Mouse (Mus musculus): ENCODE measurements at regions not wholly inside any gene's neighbourhood (a gene's known extent, or its start where the extent isn't known, plus 50 kb on each side); places are given as distances from the start of the nearest gene placed in this dataset.
"Not testable (repeated sequence)": the region's sequence is repeated elsewhere in the genome, so short reads cannot be mapped to it uniquely, and the experiment has no call there.

DNA sequence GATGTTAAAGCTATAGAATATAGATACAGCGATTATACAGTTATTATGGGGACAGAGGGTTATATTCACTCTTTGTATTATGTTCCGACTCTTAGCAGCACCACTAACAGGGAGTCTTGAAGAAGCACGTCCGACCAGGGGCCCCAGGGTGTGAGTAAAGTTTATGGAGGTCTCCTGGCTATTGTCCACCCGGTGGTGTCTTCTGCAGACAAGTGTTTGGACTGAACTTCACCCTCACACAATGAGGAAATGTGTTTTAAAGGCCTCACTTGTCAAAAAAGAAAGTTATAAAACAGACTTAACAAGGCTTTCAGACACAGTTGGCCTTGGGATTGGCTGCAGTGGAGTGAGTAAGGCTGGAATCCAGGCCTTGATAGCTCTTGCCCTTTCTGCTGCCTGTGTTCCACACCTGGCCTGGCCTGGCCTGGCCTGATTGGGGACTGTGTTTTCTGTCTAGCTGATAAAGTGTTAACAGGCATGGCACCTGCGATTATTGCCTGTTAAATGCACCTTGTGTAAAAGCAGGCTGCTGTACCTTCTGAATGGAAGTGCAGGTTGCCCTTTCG is 102.8 kb upstream of the Klf4 start:
- DNase-seq (ENCODE audit: extremely low spot score, low spot score) = no peak
- WGBS = 91% methylated on average over 7 of the region's 7 CpGs
- Histone ChIP-seq H3K27me3 (ENCODE audit: poor library complexity, severe bottlenecking) (no peaks in the 10 kb centered on the region), H3K4me3 (no peak overlapping the region), H3K36me3 (replicated peaks) (no peaks in the 10 kb centered on the region), H3K4me1 (no peaks in the 10 kb centered on the region), H3K27ac (no peak overlapping the region), H3K9me3 (no peaks in the 10 kb centered on the region)

DNA sequence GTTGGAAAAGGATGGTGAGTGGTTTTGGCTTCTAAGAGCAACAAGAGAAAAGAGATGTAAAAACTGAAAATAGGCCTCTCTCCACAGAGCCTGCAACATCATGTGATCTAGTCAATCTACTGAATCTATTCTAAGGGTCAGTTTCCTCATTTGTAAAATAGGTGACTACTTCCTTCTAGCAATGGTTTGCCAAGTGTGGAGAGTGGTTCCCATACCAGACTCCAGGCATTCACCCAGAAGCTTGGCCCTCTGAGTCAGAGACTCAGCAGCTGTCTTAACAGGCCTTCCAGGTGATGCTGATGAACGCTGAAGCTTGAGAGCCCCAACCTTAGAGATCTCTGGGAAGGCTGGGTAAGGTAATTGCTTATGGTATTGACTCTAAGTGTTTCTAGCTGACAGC is 98.9 kb upstream of the Klf4 start:
- Histone ChIP-seq H3K9me3 (no peaks in the 10 kb centered on the region), H3K36me3 (replicated peaks) (no peaks in the 10 kb centered on the region), H3K27ac (no peak overlapping the region), H3K27me3 (ENCODE audit: poor library complexity, severe bottlenecking) (no peaks in the 10 kb centered on the region), H3K4me1 (no peaks in the 10 kb centered on the region), H3K4me3 (no peak overlapping the region)
- 91% methylated on average over 1 of the region's 1 CpGs for WGBS
- no peak for DNase-seq (ENCODE audit: extremely low spot score, low spot score)

- WGBS = 97% methylated on average over 4 of the region's 4 CpGs
- H3K27ac ChIP-seq; H3K4me1 ChIP-seq; H3K4me3 ChIP-seq; H3K9me3 ChIP-seq; H3K36me3 ChIP-seq (replicated peaks); DNase-seq (ENCODE audit: extremely low spot score, low spot score); H3K27me3 ChIP-seq (ENCODE audit: poor library complexity, severe bottlenecking): not testable (repeated sequence)
These were observed 97.9 kb upstream of the Klf4 start for GRCm38 (mm10) chr4:55630215-55630614.

DNA sequence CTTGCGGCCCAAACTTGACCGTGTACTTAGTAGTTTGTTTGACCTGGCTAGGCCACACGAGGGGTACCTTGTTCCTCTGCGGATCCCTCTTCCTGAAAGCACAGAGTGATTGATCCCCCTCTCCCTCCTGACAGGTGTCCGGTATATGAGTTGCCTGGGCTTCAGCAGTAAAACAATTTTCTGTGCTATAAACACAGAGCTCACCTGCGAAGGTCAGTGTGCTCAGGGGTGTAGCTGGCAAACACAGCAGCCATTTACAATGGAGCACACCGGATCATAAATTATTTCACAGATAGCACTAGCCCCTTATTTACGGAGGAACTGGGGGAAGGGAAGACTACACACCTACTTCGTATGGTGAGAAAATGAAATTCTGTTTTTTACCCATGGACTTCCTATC is 92.5 kb upstream of the Klf4 start:
- no peaks in the 10 kb centered on the region for H3K9me3 ChIP-seq
- H3K4me3 ChIP-seq = no peak overlapping the region
- 92% methylated on average over 9 of the region's 9 CpGs for WGBS
- no peaks in the 10 kb centered on the region for H3K4me1 ChIP-seq
- no peak overlapping the region for H3K27ac ChIP-seq
- DNase-seq (ENCODE audit: extremely low spot score, low spot score) = no peak
- no peaks in the 10 kb centered on the region for H3K36me3 ChIP-seq (replicated peaks)
- H3K27me3 ChIP-seq (ENCODE audit: poor library complexity, severe bottlenecking) = no peaks in the 10 kb centered on the region

DNA sequence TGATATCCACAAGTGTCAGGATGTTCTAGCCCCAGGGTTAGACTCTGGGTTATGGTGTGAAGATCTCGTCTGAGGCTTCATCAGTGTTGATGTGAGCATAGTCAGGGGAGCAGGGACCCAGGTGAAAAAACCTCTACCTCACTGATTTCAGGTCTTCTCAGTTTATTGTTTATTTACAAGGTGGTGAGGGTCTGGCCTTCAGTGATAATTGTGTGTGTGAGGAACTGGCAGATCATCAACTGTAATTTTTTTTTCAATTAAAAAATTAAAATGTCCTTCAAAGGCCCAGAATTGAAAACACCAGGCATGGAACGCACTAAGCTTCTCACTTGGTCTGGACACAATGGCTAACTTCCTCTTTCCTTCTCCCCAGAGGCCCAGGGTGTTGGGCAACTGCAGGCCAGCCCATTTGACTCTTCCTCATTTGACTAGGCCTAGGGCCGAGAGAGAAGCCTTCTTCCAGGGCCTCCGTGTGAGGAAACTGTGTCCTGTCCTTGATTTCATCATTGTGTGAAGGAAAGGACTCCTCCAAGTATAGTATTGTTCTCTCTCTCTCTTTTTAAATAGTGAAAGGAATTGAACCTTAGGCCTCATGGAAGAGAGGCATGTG is 91.0 kb upstream of the Klf4 start:
- Histone ChIP-seq H3K9me3 (no peaks in the 10 kb centered on the region), H3K27me3 (ENCODE audit: poor library complexity, severe bottlenecking) (no peaks in the 10 kb centered on the region), H3K27ac (no peak overlapping the region), H3K36me3 (replicated peaks) (no peaks in the 10 kb centered on the region), H3K4me3 (no peak overlapping the region), H3K4me1 (no peaks in the 10 kb centered on the region)
- 85% methylated on average over 4 of the region's 4 CpGs for WGBS
- DNase-seq (ENCODE audit: extremely low spot score, low spot score) = no peak

DNA sequence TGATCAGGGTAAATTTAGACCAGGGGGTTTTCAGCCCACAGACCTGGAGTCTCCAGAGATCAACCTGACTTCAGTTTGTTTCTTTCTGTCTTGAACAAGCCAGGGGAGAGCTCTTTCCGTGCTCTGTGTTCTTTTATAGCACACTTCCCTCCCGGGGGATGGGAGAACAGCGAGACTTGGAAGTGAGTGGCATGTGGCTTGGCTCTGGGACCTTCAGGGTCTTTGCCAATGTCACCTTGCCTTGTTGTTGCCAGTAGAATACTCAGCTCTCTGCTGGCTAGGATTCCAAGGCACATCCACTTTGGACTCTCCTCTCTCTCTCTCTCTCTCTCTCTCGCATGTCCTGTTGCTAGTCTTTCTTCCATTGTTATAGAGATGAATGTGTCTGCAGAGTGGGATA is 90.4 kb upstream of the Klf4 start:
- Histone ChIP-seq H3K27ac (no peak overlapping the region), H3K36me3 (replicated peaks) (no peaks in the 10 kb centered on the region), H3K4me3 (no peak overlapping the region), H3K4me1 (no peaks in the 10 kb centered on the region), H3K9me3 (no peaks in the 10 kb centered on the region), H3K27me3 (ENCODE audit: poor library complexity, severe bottlenecking) (no peaks in the 10 kb centered on the region)
- 86% methylated on average over 4 of the region's 4 CpGs for WGBS
- no peak for DNase-seq (ENCODE audit: extremely low spot score, low spot score)

DNA sequence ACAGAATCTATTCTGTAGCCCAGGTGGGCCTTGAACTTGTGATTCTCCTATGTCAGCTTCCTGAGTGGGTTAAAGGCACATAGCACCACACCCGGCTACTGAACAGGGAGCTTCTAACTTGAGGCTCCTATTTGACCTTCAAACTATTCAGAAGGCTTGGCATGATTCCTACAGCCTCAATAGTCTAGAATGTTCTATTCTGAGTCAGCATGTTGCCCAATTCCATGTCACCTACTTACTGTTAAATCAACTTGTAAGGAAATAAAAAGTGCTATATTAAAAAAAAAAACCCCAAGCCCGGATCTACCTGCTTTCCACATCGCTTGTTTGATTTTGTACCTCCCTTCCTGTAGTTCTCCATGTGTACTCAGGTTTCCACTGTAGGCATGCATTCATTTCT is 87.6 kb upstream of the Klf4 start:
- WGBS = 92% methylated on average over 3 of the region's 3 CpGs
- Histone ChIP-seq H3K27me3 (ENCODE audit: poor library complexity, severe bottlenecking) (no peaks in the 10 kb centered on the region), H3K4me3 (no peak overlapping the region), H3K36me3 (replicated peaks) (no peaks in the 10 kb centered on the region), H3K9me3 (no peaks in the 10 kb centered on the region), H3K27ac (no peak overlapping the region), H3K4me1 (no peaks in the 10 kb centered on the region)
- DNase-seq (ENCODE audit: extremely low spot score, low spot score) = no peak

GRCm38 (mm10) chr4:55615808-55616207 is 83.5 kb upstream of the Klf4 start:
- H3K4me1 ChIP-seq = no peaks in the 10 kb centered on the region
- no peaks in the 10 kb centered on the region for H3K36me3 ChIP-seq (replicated peaks)
- no peak overlapping the region for H3K27ac ChIP-seq
- no peak for DNase-seq (ENCODE audit: extremely low spot score, low spot score)
- no peaks in the 10 kb centered on the region for H3K9me3 ChIP-seq
- H3K4me3 ChIP-seq = no peak overlapping the region
- H3K27me3 ChIP-seq (ENCODE audit: poor library complexity, severe bottlenecking) = no peaks in the 10 kb centered on the region
- WGBS = 78% methylated on average over 6 of the region's 6 CpGs

- no peak for DNase-seq (ENCODE audit: extremely low spot score, low spot score)
- Histone ChIP-seq H3K36me3 (replicated peaks) (no peaks in the 10 kb centered on the region), H3K9me3 (no peaks in the 10 kb centered on the region), H3K4me1 (no peaks in the 10 kb centered on the region), H3K4me3 (no peak overlapping the region), H3K27ac (no peak overlapping the region), H3K27me3 (ENCODE audit: poor library complexity, severe bottlenecking) (no peaks in the 10 kb centered on the region)
- WGBS = 89% methylated on average over 3 of the region's 3 CpGs
These were observed 81.3 kb upstream of the Klf4 start for GRCm38 (mm10) chr4:55613523-55613922.

GRCm38 (mm10) chr4:55610998-55611397 is 78.7 kb upstream of the Klf4 start:
- no peaks in the 10 kb centered on the region for H3K9me3 ChIP-seq
- no peak overlapping the region for H3K4me3 ChIP-seq
- DNase-seq (ENCODE audit: extremely low spot score, low spot score) = no peak
- no peaks in the 10 kb centered on the region for H3K27me3 ChIP-seq (ENCODE audit: poor library complexity, severe bottlenecking)
- 89% methylated on average over 4 of the region's 4 CpGs for WGBS
- H3K4me1 ChIP-seq = no peaks in the 10 kb centered on the region
- H3K27ac ChIP-seq = no peak overlapping the region
- H3K36me3 ChIP-seq (replicated peaks) = no peaks in the 10 kb centered on the region

DNA sequence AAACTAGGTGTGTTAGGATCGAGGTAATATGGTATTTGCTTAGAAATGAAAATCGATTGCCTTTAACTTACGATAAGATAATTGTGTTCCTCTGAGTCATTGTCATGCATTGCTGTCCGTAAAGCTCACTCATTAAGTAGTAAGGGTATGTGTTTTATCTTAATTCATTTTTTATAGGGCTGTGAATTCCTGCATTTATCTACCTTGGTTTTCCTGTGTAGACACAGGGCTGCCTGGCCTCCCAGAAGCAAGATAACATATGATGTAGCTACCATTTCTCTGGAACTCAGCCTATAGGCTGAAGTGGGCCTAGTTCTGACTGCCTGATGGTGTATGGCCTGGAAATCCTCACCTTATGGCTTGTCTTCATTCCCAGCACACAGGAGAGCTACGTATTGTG is 76.9 kb upstream of the Klf4 start:
- Histone ChIP-seq H3K9me3 (no peaks in the 10 kb centered on the region), H3K36me3 (replicated peaks) (no peaks in the 10 kb centered on the region), H3K4me3 (no peak overlapping the region), H3K4me1 (no peaks in the 10 kb centered on the region), H3K27me3 (ENCODE audit: poor library complexity, severe bottlenecking) (no peaks in the 10 kb centered on the region), H3K27ac (no peak overlapping the region)
- no peak for DNase-seq (ENCODE audit: extremely low spot score, low spot score)
- 92% methylated on average over 5 of the region's 5 CpGs for WGBS

GRCm38 (mm10) chr4:55605541-55605940 is 73.3 kb upstream of the Klf4 start:
- WGBS = 89% methylated on average over 9 of the region's 9 CpGs
- Histone ChIP-seq H3K4me1 (no peaks in the 10 kb centered on the region), H3K27me3 (ENCODE audit: poor library complexity, severe bottlenecking) (no peaks in the 10 kb centered on the region), H3K4me3 (no peak overlapping the region), H3K36me3 (replicated peaks) (no peaks in the 10 kb centered on the region), H3K27ac (no peak overlapping the region), H3K9me3 (no peaks in the 10 kb centered on the region)
- no peak for DNase-seq (ENCODE audit: extremely low spot score, low spot score)

DNA sequence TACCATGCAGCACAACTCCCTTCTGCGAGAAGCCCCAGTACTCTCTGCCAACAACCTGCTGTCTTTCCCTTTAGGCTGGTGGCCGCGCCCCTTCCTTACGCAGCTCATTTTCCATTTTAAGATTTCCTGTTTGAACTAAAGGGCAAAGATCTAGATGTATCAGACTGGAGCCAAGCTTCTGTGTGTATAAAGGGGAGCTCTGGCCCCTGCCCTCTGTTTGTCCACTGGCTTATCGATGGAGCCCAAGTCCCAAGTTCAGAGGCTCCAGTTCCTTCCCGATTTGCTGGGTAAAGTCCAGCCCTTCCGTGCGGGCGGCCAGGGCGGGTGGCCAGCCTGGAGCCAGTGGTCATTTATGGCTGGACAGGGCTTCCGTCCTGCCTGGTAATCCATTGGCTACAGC is 72.6 kb upstream of the Klf4 start:
- Histone ChIP-seq H3K27me3 (ENCODE audit: poor library complexity, severe bottlenecking) (no peaks in the 10 kb centered on the region), H3K4me3 (no peak overlapping the region), H3K4me1 (no peaks in the 10 kb centered on the region), H3K36me3 (replicated peaks) (no peaks in the 10 kb centered on the region), H3K27ac (no peak overlapping the region), H3K9me3 (no peaks in the 10 kb centered on the region)
- no peak for DNase-seq (ENCODE audit: extremely low spot score, low spot score)
- WGBS = 92% methylated on average over 11 of the region's 11 CpGs
